Mouse (Mus musculus): ENCODE data around the gene Tmem183a.

Gene Tmem183a

DNA sequence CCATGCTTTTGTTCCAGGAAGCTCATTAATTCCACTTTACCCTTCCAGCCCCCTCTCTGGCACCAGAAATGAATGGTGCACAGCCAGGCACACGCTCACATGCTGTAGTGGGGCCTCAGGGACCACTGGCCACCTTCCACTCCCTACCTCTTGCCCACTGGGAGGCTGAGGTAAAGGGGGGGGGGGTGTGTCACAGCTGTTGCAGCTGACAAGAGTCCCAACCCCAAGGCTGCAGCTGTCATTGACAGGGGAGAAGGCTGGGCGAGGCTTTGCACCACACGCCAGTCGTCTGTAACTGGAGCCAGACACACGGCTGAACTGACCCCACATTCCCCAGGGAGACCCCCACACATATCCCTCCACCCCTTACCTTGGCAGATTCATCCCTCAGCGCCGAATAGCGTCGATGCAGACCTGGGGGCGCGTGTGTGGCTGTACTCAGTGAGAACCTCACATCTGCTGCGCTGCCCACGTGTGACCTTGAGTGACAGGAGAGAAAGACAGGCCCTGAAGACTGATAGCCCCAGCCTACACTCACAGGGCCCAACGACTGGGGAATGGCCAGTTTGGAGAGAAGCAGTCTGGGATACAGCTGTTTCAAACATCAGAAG, 41.0 kb downstream of the Tmem183a start:
- DNase-seq (ENCODE audit: low spot score in 2 of 2): no peak

DNA sequence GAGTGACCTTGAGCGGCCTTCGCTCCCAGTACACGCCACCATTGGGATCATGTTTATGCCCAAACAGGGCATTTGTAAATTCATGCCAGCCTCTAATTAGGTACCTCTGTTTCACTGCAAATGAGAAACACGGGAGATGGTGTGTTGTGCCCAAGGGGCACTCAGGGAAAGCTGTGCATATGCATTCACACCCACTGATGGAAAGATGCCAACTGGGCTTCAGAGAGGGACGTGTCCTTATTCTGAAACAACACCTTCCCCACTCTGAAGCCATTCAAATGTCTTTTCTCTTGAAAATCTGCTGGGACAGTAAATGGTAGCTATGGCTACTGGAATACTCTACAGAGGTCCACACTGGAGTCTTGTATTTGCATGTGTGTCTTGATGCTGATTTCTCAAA, 43.5 kb downstream of the Tmem183a start:
- DNase-seq (ENCODE audit: low spot score in 2 of 2): no peak

DNA sequence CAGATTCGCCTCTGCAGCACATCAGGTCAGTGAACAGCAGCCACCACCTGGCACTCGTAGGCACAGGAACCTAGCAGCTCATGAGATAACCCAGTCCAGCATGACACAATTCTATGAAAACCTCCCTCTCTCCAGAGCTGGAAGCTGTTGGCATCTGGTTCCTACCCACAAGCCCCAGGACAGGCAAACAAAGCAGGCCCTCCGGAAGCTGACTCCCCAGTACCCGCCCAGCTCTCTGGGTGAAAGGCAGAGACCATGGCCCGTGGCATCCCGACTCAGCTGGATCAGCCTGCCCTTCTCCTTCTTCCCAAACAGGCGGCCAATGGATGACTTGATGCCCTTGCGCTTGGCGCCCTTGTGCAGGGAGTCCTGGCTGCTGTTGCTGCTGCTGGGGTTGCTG, 45.4 kb downstream of the Tmem183a start:
- no peak for DNase-seq (ENCODE audit: low spot score in 2 of 2)

DNA sequence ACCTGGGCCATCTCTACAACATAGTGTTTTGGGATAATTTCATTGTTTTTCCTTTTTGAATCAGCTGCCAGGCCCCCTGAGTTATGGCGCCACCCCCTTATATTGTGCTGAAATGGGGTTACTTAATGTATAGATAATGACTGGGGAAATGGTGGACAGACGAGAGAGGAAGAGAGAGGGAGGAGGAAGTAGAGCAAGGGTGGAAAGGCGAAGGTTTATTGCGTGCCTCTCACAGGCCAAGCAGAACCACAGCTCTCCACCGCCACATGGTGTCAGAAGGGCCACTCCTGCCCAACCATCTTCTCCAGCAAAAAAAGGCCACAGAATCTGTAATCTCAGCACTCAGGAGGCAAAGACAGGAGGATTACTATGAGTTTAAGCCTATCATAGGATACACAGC, 46.6 kb downstream of the Tmem183a start:
- no peak for DNase-seq (ENCODE audit: low spot score in 2 of 2)

DNA sequence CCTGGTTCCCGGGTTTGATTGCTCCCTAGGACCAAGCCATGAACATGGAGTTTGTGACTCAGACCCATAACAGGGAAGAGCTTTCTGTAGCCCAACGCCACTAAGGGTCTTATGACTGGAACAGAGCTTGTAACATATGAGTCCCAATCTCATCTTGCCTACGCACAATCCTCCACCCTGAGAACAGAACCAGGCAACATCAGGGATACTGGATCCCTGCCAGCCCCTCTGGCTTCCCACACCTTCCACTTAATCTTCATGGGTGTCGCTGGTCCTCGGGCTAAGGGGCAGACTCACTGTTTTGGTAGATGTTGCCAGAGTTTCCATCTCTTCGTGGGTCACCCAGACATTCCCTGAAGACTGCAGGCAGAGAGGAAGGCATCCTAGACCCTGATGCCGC, 50.0 kb downstream of the Tmem183a start:
- DNase-seq (ENCODE audit: low spot score in 2 of 2): no peak

DNA sequence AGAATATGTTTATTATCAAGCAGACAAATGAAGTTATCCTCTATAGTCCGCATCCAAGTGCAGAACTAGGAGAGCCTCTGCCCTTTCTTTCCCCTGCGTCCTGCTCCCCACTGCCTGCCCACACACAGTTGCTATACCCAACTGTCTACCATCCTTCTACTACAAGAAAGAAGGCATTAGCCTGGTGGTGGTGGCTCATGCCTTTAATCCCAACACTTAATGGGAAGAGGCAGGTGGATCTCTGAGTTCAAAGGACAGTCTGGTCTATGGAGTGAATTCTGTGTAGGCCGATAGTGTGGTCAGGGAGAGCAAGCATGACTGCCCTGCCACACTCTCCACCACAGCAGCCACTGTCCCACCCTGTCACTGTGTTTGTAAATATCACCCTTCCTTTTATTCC, 51.0 kb downstream of the Tmem183a start:
- no peak for DNase-seq (ENCODE audit: low spot score in 2 of 2)

DNA sequence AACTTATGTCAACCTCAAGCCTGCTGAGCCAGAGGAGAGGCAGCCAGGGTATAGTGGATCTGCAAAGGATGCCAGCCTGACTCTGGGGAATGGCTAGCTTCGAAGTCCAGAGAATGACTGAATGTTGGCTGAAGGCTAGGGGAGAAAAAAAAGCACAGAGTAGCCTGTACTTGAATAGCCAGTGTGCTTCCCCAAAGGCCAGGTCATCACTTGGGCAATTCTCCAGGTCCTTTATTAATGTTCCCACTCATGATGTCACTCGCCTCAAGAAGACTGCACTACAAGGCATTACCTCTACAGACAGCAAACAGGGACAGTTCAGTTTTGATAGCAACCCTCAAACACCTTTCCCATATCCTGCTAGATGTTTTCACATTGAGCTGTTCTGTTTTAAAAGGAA, 51.5 kb downstream of the Tmem183a start:
- DNase-seq (ENCODE audit: low spot score in 2 of 2): no peak

DNA sequence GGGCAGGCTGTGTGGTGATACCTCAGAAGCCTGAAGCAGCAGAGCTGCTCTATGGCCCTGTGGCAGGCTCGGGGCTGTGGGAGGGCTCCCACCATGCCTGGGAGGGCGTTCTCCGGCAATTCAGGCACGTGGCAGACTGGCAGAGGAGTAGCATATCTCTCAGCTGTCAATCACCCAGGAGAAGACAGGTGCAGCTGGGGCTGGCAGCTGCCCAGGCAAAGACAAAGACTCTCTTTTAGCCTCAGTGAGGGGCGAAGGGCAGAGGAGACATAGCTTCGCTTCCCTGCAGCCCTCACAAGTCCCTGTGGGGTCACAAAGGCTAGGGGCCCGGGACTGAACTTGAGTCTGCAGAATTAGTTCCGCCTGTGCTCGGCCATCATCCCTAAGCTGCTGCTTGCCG, 54.4 kb downstream of the Tmem183a start:
- no peak for DNase-seq (ENCODE audit: low spot score in 2 of 2)

DNA sequence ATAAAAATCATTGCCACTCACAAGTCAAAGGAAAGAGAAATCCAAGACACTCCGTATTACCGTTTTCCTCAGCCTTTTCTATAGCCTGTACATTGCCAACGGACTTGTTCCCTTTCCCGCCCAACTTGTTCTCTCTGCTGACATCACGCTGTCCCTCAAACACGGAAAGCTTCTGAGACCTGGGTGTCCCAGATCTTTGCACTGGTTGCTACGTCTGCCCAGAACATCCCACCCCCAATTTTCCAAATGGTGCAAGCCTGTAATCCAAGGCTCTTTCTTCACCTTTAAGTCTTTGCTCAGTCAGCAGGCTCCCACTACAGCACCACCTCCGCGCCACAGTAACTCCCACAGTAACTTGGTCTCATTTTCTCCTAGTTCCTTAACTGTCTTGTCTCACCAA, 56.8 kb downstream of the Tmem183a start:
- DNase-seq (ENCODE audit: low spot score in 2 of 2): no peak

DNA sequence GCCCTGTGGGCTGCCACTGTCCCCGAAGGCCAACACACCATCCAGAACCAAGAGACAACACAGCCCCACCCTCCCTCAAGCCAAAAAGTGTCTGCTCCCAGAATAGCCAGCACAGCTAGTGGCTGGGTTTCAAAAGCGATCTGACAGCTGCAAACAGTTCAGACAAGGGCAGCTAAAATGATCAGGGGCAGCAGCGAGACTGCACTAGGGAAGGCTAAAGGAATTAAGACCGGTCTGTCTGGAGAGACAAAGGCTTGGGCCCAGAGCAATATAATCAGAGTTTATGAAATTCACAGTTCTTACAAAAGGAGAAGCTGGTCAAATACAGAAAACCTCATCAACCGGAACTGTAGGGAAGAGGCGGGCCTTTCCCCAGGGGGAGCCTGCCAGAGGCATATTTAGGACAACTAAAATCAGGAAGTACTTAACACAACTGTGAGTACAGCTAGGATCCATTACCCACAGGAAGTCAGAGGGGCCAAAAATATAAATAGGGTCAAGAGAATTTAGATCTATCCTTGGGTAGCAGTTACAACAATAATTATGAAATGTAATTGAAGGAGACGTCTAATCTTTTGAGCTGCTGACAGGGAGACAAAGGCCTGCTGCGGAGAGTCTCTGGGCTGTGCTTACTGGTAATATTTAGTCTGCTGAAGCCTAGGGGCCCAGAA, 59.1 kb downstream of the Tmem183a start:
- DNase-seq (ENCODE audit: low spot score in 2 of 2): no peak

DNA sequence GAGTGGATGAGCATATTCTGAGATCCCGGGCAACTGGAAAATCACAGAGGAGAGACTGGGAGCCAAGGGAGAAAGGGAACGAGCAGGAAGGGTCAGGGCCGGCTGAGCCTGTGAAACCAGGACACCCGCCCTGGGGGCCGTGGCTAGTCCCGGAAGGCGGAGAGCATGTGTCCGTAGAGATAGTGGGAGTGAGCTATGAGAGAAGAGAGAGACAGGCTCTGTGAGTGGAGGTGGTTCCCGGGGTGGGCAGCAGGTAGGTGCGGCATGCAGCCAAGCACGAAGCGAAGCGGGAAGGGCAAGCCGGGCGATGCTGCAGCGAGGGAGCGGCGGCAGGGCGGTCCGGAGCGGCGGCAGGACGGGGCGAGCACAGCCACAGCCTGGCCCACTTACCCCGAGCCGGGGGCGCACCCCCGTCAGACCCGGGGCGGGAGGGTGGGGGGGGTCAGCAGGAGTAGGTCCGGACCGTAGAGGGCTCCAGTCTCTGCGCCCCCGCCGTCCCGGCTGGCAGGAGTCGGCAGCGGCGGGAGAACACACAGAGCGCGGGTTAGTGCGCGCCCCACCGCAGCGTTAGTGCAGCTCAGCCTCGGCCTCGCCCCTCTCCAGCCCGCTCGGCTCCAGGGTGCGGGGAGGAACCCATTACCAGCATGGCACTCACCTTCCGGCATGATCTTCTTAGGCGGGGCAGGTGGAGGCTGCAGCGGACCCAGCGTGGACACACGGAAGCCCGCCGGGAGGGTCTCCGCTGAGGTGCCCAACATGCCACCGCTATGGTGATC, 63.0 kb downstream of the Tmem183a start:
- DNase-seq (ENCODE audit: low spot score in 2 of 2): no peak

DNA sequence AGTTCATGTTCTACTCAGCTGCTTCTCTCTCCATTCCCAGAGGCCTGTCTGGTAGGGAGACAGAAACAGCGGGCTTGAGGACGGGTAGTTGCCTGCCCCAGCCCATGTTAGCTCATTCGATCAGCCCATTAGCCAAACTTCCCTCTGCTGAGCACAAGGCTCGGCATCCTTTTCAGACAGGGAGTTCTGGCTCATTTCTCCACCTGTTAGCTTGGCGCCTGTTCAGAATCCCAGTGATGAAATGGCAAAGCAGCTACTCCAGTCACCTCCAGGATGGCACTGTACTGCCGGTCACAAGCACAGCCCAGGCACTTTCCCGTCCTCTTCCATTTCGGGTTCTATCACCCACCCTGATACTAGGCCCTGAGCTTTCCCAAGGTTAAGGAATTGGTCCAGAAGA, 64.5 kb downstream of the Tmem183a start:
- DNase-seq (ENCODE audit: low spot score in 2 of 2): no peak

All from frontal cortex, postnatal 10 days (tissue).